In genomic region chr10:22592189-22592603, GRCm38 (mm10) we compare ENCODE assay signal across 1 mouse cellular context. TPM values are rescaled to one million over a fixed set of nuclear protein-coding genes. Genes with fewer than 3 reads are reported as not detected.
"Had no signal": no experiment of that assay in that cellular context is flagged by ENCODE, and none has a peak within 500 bp of the region (broad histone marks: within the 10 kb centered on the region; RNA-seq: fewer than 3 reads in every experiment).

No protein-coding gene starts in this region.

RNA-seq across cellular contexts. Expression of gene Slc2a12, which starts 52.6 kb away (rescaled TPM):
- total RNA-seq: neutrophil, adult 5-6 weeks had no signal
